Mouse (Mus musculus) ovary, adult 2 months (tissue): ENCODE data around the gene Vmn2r21. TPM values are rescaled to one million over a fixed set of nuclear protein-coding genes. Genes with fewer than 3 reads are reported as not detected.

Source experiments
- polyA plus RNA-seq: library from polyadenylated mRNA; depleted of rRNA; stranded (reverse); fragments of >200 nt; gene quantifications from 2 replicates; pipeline ENCODE4 v1.2.3, GENCODE M21; 2012; rRNA removed

The Vmn2r21 gene
- polyA plus RNA-seq: not detected in 2 replicates

GRCm38 (mm10) chr6:123533306-123533705 is at the start of gene Vmn2r21:
Vmn2r21 (minus strand) TSS chr6:123533406.

Other genes starting within 250 kb of the Vmn2r21 start
- gene Clec4e, start 243.5 kb downstream of the Vmn2r21 start, polyA plus RNA-seq: 0.06 TPM in 1 of 2 replicates, not detected in the other
- not detected in 2 replicates for gene Vmn2r19, start 225.1 kb downstream of the Vmn2r21 start, polyA plus RNA-seq
- not detected in 2 replicates for gene Vmn2r20, start 115.3 kb downstream of the Vmn2r21 start, polyA plus RNA-seq
- not detected in 2 replicates for gene Vmn2r22, start 117.3 kb upstream of the Vmn2r21 start, polyA plus RNA-seq
- gene Vmn2r23, start 169.3 kb upstream of the Vmn2r21 start, polyA plus RNA-seq: not detected in 2 replicates
- gene Vmn2r24, start 245.5 kb upstream of the Vmn2r21 start, polyA plus RNA-seq: not detected in 2 replicates